Mouse (Mus musculus) midbrain, postnatal 0 days (tissue): ENCODE measurements around the gene Pdlim4. TPM values are rescaled to one million over a fixed set of nuclear protein-coding genes. Genes with fewer than 3 reads are reported as not detected.

ENCODE experiments used
- ATAC-seq: fragments of 200-750 bp; cut with Nextera tagmentation; 2 replicates; pipeline ENCODE4 v1.8.0; 2017; ENCODE audit warnings: moderate number of reproducible peaks, mild to moderate bottlenecking, moderate TSS enrichment, moderate library complexity; ENCODE audit not compliant: low FRiP score
- DNase-seq: peaks from one replicate; pipeline ENCODE4 v3.0.0-alpha.2; 2015; ENCODE audit warnings: low spot score
- H3K27ac ChIP-seq: fragments of 300-500 bp; sonication (generic); 2 replicates; pipeline ENCODE4 v1.5.1; 2014; ENCODE audit warnings: low read depth, mild to moderate bottlenecking, low read length, mixed read lengths
- H3K27me3 ChIP-seq: fragments of 300-500 bp; sonication (generic); 2 replicates; pipeline ENCODE4 v1.6.1; 2014; ENCODE audit warnings: low read length, control low read depth, mixed read lengths; ENCODE audit not compliant: insufficient read depth
- H3K36me3 ChIP-seq: fragments of 300-500 bp; sonication (generic); 2 replicates; pipeline ENCODE4 v1.6.1; 2014; ENCODE audit warnings: low read length, control low read depth, mixed read lengths; ENCODE audit not compliant: insufficient read depth
- H3K4me1 ChIP-seq: fragments of 300-500 bp; sonication (generic); 2 replicates; pipeline ENCODE4 v1.6.1; 2014; ENCODE audit warnings: mild to moderate bottlenecking, control low read depth, antibody characterized with exemption, low read length, mixed read lengths; ENCODE audit not compliant: insufficient read depth
- H3K4me2 ChIP-seq: fragments of 300-500 bp; sonication (generic); 2 replicates; pipeline ENCODE4 v1.6.1; 2014; ENCODE audit warnings: low read depth, mild to moderate bottlenecking, low read length, mixed read lengths; ENCODE audit not compliant: poor library complexity, severe bottlenecking
- H3K4me3 ChIP-seq: fragments of 300-500 bp; sonication (generic); 2 replicates; pipeline ENCODE4 v1.5.1; 2014; ENCODE audit warnings: low read depth, mild to moderate bottlenecking, low read length, moderate library complexity
- H3K9ac ChIP-seq: fragments of 300-500 bp; sonication (generic); replicated peaks from 2 replicates; pipeline ENCODE4 v1.6.1; 2014; ENCODE audit warnings: mild to moderate bottlenecking, low read length, moderate library complexity, mixed read lengths; ENCODE audit not compliant: poor library complexity, severe bottlenecking
- H3K9me3 ChIP-seq: fragments of 300-500 bp; sonication (generic); 2 replicates; pipeline ENCODE4 v1.6.1; 2016; ENCODE audit warnings: low read length, control low read depth
- CTCF ChIP-seq: IDR thresholded peaks from 2 replicates; pipeline ENCODE4 v1.5.1; 2016; ENCODE audit warnings: antibody characterized with exemption, mild to moderate bottlenecking
- WGBS: fragments of 180-500 bp; shearing (Covaris S2); extraction: QIAGEN DNeasy Blood & Tissue Kit; methylation state at CpG from one replicate; pipeline ENCODE4 v1.1.7; 2014; 5-methylcytosine and 5-hydroxymethylcytosine counted together
- polyA plus RNA-seq: library from polyadenylated mRNA; unstranded; fragments of >200 nt; fragmentation: Nextera tagmentation; extraction: Ambion mirVana; gene quantifications from 2 replicates; pipeline ENCODE4 v1.2.1, GENCODE M21; 2015
- total RNA-seq: library from RNA; depleted of rRNA; stranded (reverse); fragments of >200 nt; gene quantifications from 2 replicates; pipeline ENCODE4 v1.2.3, GENCODE M21; 2014

Pdlim4 gene
- total and polyA plus RNA-seq, 2 experiments from 2014 or later = 31.7 to 32.8 TPM

DNA sequence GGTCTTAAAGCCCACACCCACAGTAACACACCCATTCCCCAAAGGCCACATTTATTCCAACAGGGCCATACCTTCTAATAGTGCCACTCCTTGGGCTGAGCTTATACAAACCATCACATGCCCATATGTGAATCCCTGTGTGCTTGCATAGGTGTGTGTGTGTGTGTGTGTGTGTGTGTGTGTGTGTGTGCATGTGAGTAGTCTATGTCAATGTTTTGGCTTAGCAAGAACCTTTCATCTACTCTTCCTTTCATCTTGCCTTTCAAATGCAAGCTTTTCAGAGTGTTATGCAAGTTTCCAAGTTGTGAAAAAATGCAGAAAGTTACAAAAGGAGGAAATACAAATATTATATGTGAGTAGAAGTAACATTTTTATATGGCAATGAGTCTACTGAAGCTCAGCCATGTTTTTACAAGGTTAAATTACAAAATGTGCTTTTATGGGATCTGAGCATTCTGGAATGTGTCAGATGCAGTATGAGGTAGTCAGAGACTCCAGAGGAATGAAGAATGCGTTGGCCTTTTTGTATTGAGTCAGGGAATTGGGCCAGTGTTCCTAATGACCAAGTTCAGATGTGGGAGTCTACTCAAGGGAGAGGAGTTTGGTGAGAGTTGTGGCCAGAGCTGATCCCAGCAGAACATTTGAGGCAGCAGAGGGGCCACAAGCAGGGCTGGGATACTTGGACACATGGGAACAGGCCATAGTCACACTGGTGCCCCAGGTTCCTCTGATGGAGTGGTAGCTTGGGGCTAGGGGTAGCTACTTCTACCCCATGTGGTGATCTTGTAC is 21.5 kb upstream of the Pdlim4 start:
- no peaks in the 10 kb centered on the region for H3K36me3 ChIP-seq
- WGBS = 80% methylated on average over 1 of the region's 1 CpGs
- H3K9ac ChIP-seq = no peak overlapping the region
- H3K4me1 ChIP-seq = no peaks in the 10 kb centered on the region
- H3K4me3 ChIP-seq = no peak overlapping the region
- no peak overlapping the region for H3K27ac ChIP-seq
- H3K27me3 ChIP-seq = no peaks in the 10 kb centered on the region
- DNase-seq (no peak), ATAC-seq (no peak)
- H3K4me2 ChIP-seq = no peak overlapping the region
- no peaks in the 10 kb centered on the region for H3K9me3 ChIP-seq
- no peak for TF ChIP-seq CTCF

DNA sequence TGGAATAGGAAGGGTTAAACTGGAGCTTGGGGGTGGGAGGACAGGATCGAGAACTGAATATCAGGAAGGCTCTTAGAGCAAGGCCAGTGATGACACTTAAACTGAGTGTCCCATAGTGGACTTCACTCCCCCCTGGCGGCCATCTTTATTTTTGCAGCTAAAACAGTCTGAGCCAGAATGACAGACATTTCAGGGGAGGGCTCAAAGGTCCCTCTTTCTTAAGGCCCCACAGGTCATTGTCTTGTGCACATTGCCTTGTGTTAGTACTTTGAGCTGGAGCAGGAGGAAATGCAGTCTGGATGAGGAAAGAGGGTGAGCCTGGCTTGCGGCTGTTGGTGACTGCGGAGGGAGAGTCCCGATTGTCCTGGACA is 20.1 kb upstream of the Pdlim4 start:
- Histone ChIP-seq H3K9me3 (no peaks in the 10 kb centered on the region), H3K9ac (no peak overlapping the region), H3K27ac (no peak overlapping the region), H3K36me3 (no peaks in the 10 kb centered on the region), H3K4me1 (no peaks in the 10 kb centered on the region), H3K4me3 (no peak overlapping the region), H3K27me3 (no peaks in the 10 kb centered on the region), H3K4me2 (no peak overlapping the region)
- peak; percentile 86 for TF ChIP-seq CTCF
- 49% methylated on average over 5 of the region's 5 CpGs for WGBS
- ATAC-seq = 0 out of 2 replicates have a peak, but pooled peaks have one; percentile 31
- DNase-seq = peak; percentile 71

DNA sequence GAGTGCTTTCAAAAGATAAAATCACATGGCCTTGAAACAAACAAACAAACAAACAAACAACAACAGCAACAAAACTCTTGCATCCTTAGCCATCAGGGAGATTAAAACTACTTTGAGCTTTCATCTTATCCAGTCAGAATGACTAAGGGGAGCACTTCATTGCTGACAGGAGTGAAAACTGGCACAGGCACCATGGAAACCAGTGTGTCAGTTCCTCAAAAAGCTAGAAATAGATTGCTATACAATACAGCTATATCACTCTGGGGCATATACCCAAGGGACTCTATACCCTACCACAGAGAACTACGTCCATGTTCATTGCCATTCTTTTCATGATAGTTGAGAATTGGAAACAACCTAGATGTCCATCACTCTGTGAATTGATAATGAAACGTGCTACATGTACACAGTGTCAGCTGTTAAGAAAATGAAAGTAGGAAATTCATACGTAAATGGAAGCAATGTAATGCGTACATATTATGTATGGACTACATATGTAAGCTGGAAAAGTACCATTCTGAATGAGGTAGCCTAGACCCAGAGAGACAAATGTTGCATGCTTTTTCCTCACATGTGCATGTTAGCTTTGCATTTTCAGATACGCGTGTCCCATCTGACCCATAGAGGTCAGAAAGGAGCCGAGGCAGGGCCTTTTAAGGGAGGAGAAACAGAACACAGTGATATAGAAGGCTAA is 19.6 kb upstream of the Pdlim4 start:
- H3K36me3 ChIP-seq = no peaks in the 10 kb centered on the region
- H3K27ac ChIP-seq = peak overlapping the region; percentile 26; the same call in 1 of the 2 replicates
- TF ChIP-seq CTCF = no peak

GRCm38 (mm10) chr11:54085816-54086215 is 17.0 kb upstream of the Pdlim4 start:
- 62% methylated on average over 5 of the region's 5 CpGs for WGBS
- no peaks in the 10 kb centered on the region for H3K36me3 ChIP-seq
- no peak overlapping the region for H3K9ac ChIP-seq
- H3K27me3 ChIP-seq = no peaks in the 10 kb centered on the region
- no peak for DNase-seq
- peak; percentile 13; the same call in 1 of the 2 replicates for TF ChIP-seq CTCF
- H3K27ac ChIP-seq = no peak overlapping the region
- ATAC-seq = no peak
- H3K4me2 ChIP-seq = no peak overlapping the region
- no peaks in the 10 kb centered on the region for H3K9me3 ChIP-seq
- no peaks in the 10 kb centered on the region for H3K4me1 ChIP-seq
- H3K4me3 ChIP-seq = no peak overlapping the region

More for the DNA sequence above, 19.6 kb upstream of the Pdlim4 start:
- WGBS = 74% methylated on average over 7 of the region's 7 CpGs
- ATAC-seq (no peak), DNase-seq (no peak)
- Histone ChIP-seq H3K4me3 (no peak overlapping the region), H3K4me2 (no peak overlapping the region), H3K9me3 (no peaks in the 10 kb centered on the region), H3K27me3 (no peaks in the 10 kb centered on the region), H3K4me1 (no peaks in the 10 kb centered on the region), H3K9ac (no peak overlapping the region)

DNA sequence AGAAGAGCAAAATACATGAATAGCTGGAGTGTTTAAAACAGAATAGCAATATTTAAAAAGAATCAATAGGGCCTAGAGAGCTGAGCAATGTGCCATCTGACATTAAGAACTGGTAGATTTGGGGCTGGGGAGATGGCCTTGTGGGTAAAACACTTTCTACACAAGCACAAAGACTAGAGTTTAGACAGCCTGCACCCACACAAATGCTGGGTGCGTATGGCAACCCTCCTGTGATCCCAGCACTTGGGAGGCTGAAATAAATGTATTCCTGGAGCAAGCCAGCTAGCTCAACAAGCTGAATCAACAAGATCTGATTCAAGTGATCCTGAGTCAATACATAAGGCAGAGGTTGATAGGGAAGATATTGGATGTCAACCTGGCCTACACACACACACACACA is 16.2 kb upstream of the Pdlim4 start:
- DNase-seq (no peak), ATAC-seq (no peak)
- Histone ChIP-seq H3K27ac (no peak overlapping the region), H3K4me2 (no peak overlapping the region), H3K27me3 (no peaks in the 10 kb centered on the region), H3K9me3 (no peaks in the 10 kb centered on the region), H3K4me1 (no peaks in the 10 kb centered on the region), H3K36me3 (no peaks in the 10 kb centered on the region), H3K4me3 (no peak overlapping the region), H3K9ac (no peak overlapping the region)
- no peak for TF ChIP-seq CTCF
- WGBS = 95% methylated on average over 1 of the region's 1 CpGs

GRCm38 (mm10) chr11:54082725-54083124 is 13.9 kb upstream of the Pdlim4 start:
- Histone ChIP-seq H3K27ac (no peak overlapping the region), H3K9me3 (no peaks in the 10 kb centered on the region), H3K4me1 (no peaks in the 10 kb centered on the region), H3K4me3 (no peak overlapping the region), H3K36me3 (no peaks in the 10 kb centered on the region), H3K4me2 (no peak overlapping the region), H3K9ac (no peak overlapping the region), H3K27me3 (no peaks in the 10 kb centered on the region)
- ATAC-seq = no peak
- DNase-seq = no peak
- 89% methylated on average over 5 of the region's 5 CpGs for WGBS
- TF ChIP-seq CTCF = no peak
